Mouse (Mus musculus) testis, adult 2 months (tissue): ENCODE measurements around the gene Txndc17.
A peak's percentile ranks its signal among the peaks of the same experiment; 100 is the strongest.

Experiments
- CTCF ChIP-seq: fragments of 200-500 bp; IDR thresholded peaks from 2 replicates; pipeline ENCODE4 v1.5.1; 2012; ENCODE audit warnings: low read depth, mild to moderate bottlenecking, inconsistent platforms, low read length, moderate library complexity; ENCODE audit not compliant: control insufficient read depth, insufficient read depth, insufficient replicate concordance
- POLR2A ChIP-seq: fragments of 200-500 bp; IDR thresholded peaks from 2 replicates; pipeline ENCODE4 v1.6.1; 2012; ENCODE audit warnings: low read depth, mild to moderate bottlenecking, inconsistent platforms, low read length, moderate library complexity; ENCODE audit not compliant: control insufficient read depth

- peak; percentile 79; the same call in 1 of the 2 replicates for TF ChIP-seq CTCF
- TF ChIP-seq POLR2A: no peak
Measured at GRCm38 (mm10) chr11:72224865-72225264, 17.5 kb downstream of the Txndc17 start.
